Mouse (Mus musculus): ENCODE measurements around the gene Bsn. TPM values are rescaled to one million over a fixed set of nuclear protein-coding genes. Genes with fewer than 3 reads are reported as not detected.

Bsn gene
- polyA plus RNA-seq, 1 experiment, result 70.0 TPM

GRCm38 (mm10) chr9:108175116-108175838 is 14.9 kb downstream of the Bsn start:
- DNase-seq, result peak; percentile 46 to 50
- Histone ChIP-seq H3K4me3 (replicated peaks; ENCODE audit: insufficient read depth, low read depth, low read length) (no peak overlapping the region), H3K27ac (ENCODE audit: insufficient read depth, low read length) (peak overlapping the region; percentile 37), H3K4me1 (ENCODE audit: control insufficient read depth, insufficient read depth, low read length) (peaks cover 72% of the 10 kb centered on the region), H3K27me3 (ENCODE audit: control insufficient read depth, insufficient read depth, low read length) (no peaks in the 10 kb centered on the region)
- WGBS, result 21% methylated on average over 19 of the region's 19 CpGs
- TF ChIP-seq POLR2A (IDR thresholded peaks at IDR 0.05; ENCODE audit: borderline replicate concordance, insufficient read depth, low read length) (no peak), CTCF (IDR thresholded peaks at IDR 0.05; ENCODE audit: borderline replicate concordance, insufficient read depth, low read depth, low read length) (no peak)

GRCm38 (mm10) chr9:108172777-108173350 is 17.3 kb downstream of the Bsn start:
- no peak for TF ChIP-seq CTCF (IDR thresholded peaks at IDR 0.05; ENCODE audit: borderline replicate concordance, insufficient read depth, low read depth, low read length)
- peak overlapping the region; percentile 8; the same call in 1 of the 2 replicates for H3K27ac ChIP-seq (ENCODE audit: insufficient read depth, low read length)
- peak in 1 of 2 experiments; percentile 56 for DNase-seq

DNA sequence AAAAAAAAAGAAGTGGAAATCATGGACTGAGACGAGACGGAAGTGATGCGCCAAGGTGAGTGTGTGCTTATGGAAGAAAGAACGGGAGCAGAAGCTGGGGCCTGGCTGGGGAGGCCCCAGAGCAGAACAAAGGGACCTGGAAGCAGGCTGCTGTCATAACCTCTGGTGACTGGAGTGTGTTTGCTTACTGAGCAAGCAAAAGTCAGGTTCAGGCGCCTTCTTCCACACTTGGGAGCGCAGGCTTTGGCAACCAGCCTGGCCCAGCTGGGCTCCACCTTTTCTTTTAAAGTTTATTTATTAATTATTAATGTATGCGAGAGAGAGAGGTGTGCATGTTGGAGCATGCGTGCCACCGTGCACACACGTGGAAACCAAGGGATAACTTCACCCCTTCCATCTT is 20.4 kb downstream of the Bsn start:
- 39% methylated on average over 10 of the region's 10 CpGs for WGBS
- Histone ChIP-seq H3K27me3 (ENCODE audit: control insufficient read depth, insufficient read depth, low read length) (no peaks in the 10 kb centered on the region), H3K4me1 (ENCODE audit: control insufficient read depth, insufficient read depth, low read length) (peaks cover 42% of the 10 kb centered on the region), H3K4me3 (replicated peaks; ENCODE audit: insufficient read depth, low read depth, low read length) (no peak overlapping the region), H3K27ac (ENCODE audit: insufficient read depth, low read length) (no peak overlapping the region)
- DNase-seq, result no peak
- TF ChIP-seq CTCF (IDR thresholded peaks at IDR 0.05; ENCODE audit: borderline replicate concordance, insufficient read depth, low read depth, low read length), result no peak
- TF ChIP-seq POLR2A (IDR thresholded peaks at IDR 0.05; ENCODE audit: borderline replicate concordance, insufficient read depth, low read length), result no peak

More at GRCm38 (mm10) chr9:108172777-108173350, 17.3 kb downstream of the Bsn start:
- 19% methylated on average over 5 of the region's 5 CpGs for WGBS
- peaks cover 53% of the 10 kb centered on the region for H3K4me1 ChIP-seq (ENCODE audit: control insufficient read depth, insufficient read depth, low read length)
- H3K27me3 ChIP-seq (ENCODE audit: control insufficient read depth, insufficient read depth, low read length), result no peaks in the 10 kb centered on the region
- H3K4me3 ChIP-seq (replicated peaks; ENCODE audit: insufficient read depth, low read depth, low read length), result no peak overlapping the region

DNA sequence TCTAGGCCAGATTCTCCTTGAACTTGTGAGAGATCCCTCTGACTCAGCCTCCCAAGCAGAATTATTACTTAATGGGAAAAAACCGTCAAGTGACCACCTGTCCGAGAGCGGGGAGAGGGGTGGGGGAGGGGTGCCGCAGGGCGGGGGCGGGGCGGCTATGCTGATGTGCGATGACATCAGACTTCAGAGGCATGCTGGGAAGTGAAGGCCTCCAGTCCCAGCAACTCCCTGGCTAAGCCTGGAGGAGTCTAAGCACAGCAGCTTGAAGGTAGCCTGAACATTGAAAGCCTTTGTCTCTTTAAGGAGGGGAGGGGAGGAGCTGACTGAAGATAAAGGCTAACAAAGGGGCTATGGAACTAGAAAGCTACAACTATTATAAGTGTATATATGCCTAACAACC is 25.0 kb downstream of the Bsn start:
- H3K4me1 ChIP-seq (ENCODE audit: control insufficient read depth, insufficient read depth, low read length), result peaks cover 8% of the 10 kb centered on the region; the same call in 1 of the 2 replicates
- H3K27me3 ChIP-seq (ENCODE audit: control insufficient read depth, insufficient read depth, low read length), result no peaks in the 10 kb centered on the region
- DNase-seq, result no peak
- WGBS, result 49% methylated on average over 8 of the region's 8 CpGs
- no peak for TF ChIP-seq CTCF (IDR thresholded peaks at IDR 0.05; ENCODE audit: borderline replicate concordance, insufficient read depth, low read depth, low read length)
- no peak for TF ChIP-seq POLR2A (IDR thresholded peaks at IDR 0.05; ENCODE audit: borderline replicate concordance, insufficient read depth, low read length)
- H3K27ac ChIP-seq (ENCODE audit: insufficient read depth, low read length), result no peak overlapping the region
- no peak overlapping the region for H3K4me3 ChIP-seq (replicated peaks; ENCODE audit: insufficient read depth, low read depth, low read length)

DNA sequence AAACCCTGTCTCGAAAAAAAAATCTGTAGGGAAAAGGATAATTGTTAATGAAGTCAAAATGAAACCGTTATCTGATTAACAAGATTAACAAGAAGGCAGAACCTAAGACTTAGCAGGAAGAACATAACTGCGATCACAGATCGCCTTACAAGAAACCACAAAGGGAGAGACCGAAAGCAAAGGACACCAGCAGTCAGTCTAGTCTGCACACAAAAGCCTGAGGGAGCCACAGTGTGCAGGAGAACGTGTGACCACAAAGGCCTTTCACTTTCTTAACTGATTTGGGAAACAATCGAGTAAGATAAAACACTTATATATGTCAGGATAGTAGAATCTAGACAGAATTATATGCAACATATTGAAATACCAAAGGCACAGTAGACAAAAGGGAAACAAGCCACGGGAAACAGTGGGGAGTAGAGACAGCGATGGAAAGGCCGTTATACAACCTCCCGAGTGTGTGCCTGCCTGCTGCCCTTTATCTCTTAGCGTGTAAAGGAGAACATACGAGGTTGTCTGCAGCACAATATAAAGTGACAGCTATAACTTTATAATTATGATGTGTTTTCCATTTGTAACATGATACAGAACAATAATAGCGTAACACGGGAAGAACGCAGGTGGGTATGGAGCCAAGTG is 26.4 kb downstream of the Bsn start:
- H3K4me1 ChIP-seq (ENCODE audit: control insufficient read depth, insufficient read depth, low read length), result peaks cover 18% of the 10 kb centered on the region
- 31% methylated on average over 16 of the region's 16 CpGs for WGBS
- H3K4me3 ChIP-seq (replicated peaks; ENCODE audit: insufficient read depth, low read depth, low read length), result no peak overlapping the region
- DNase-seq, result peak in 1 of 2 experiments; percentile 38
- TF ChIP-seq POLR2A (IDR thresholded peaks at IDR 0.05; ENCODE audit: borderline replicate concordance, insufficient read depth, low read length), result no peak
- TF ChIP-seq CTCF (IDR thresholded peaks at IDR 0.05; ENCODE audit: borderline replicate concordance, insufficient read depth, low read depth, low read length), result no peak
- peak overlapping the region; percentile 29; the same call in 1 of the 2 replicates for H3K27ac ChIP-seq (ENCODE audit: insufficient read depth, low read length)
- no peaks in the 10 kb centered on the region for H3K27me3 ChIP-seq (ENCODE audit: control insufficient read depth, insufficient read depth, low read length)

GRCm38 (mm10) chr9:108157891-108158290 is 32.3 kb downstream of the Bsn start:
- TF ChIP-seq POLR2A (IDR thresholded peaks at IDR 0.05; ENCODE audit: borderline replicate concordance, insufficient read depth, low read length) (no peak), CTCF (IDR thresholded peaks at IDR 0.05; ENCODE audit: borderline replicate concordance, insufficient read depth, low read depth, low read length) (no peak)
- Histone ChIP-seq H3K4me3 (replicated peaks; ENCODE audit: insufficient read depth, low read depth, low read length) (no peak overlapping the region), H3K4me1 (ENCODE audit: control insufficient read depth, insufficient read depth, low read length) (peaks cover 57% of the 10 kb centered on the region), H3K27me3 (ENCODE audit: control insufficient read depth, insufficient read depth, low read length) (no peaks in the 10 kb centered on the region), H3K27ac (ENCODE audit: insufficient read depth, low read length) (peak overlapping the region; percentile 88)
- WGBS, result 7% methylated on average over 7 of the region's 7 CpGs
- peak; percentile 72 to 83 for DNase-seq

DNA sequence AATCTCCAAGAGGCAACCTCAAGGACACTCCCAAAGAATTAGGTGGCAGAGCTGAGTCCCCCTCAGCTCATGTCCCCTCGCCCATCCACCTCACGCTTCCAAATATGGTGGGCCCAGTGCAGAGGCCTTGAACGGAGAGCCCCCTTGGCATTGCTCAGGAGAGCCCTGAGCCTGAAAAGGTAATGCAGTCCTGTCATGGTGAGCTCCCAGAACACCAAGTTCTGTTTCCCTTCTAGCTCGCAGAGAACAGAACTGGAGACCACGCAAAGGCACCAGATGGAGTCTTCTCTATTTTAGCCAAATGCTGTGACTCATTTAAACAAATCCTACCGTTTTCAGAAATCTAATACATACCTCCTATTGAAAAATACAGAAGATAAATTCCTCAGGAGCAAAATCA is 32.7 kb downstream of the Bsn start:
- Histone ChIP-seq H3K4me1 (ENCODE audit: control insufficient read depth, insufficient read depth, low read length) (peaks cover 61% of the 10 kb centered on the region), H3K4me3 (replicated peaks; ENCODE audit: insufficient read depth, low read depth, low read length) (no peak overlapping the region), H3K27ac (ENCODE audit: insufficient read depth, low read length) (peak overlapping the region; percentile 98), H3K27me3 (ENCODE audit: control insufficient read depth, insufficient read depth, low read length) (no peaks in the 10 kb centered on the region)
- TF ChIP-seq POLR2A (IDR thresholded peaks at IDR 0.05; ENCODE audit: borderline replicate concordance, insufficient read depth, low read length) (peak; percentile 23; the same call in 1 of the 2 replicates), CTCF (IDR thresholded peaks at IDR 0.05; ENCODE audit: borderline replicate concordance, insufficient read depth, low read depth, low read length) (no peak)
- DNase-seq, result peak; percentile 73 to 85
- WGBS, result 32% methylated on average over 6 of the region's 6 CpGs
